Mouse (Mus musculus): ENCODE results near the gene Dpp7.

- no peak for TF ChIP-seq POLR2A (IDR thresholded peaks at IDR 0.05; ENCODE audit: control insufficient read depth, extremely low read depth, insufficient read depth, low read length, poor library complexity)
- no peak for TF ChIP-seq CTCF (IDR thresholded peaks at IDR 0.05; ENCODE audit: borderline replicate concordance, control insufficient read depth, extremely low read depth, insufficient read depth, low read length, poor library complexity)
Observed at GRCm38 (mm10) chr2:25303452-25303851, 52.7 kb downstream of the Dpp7 start.

Data from thymus, adult 2 months (tissue).